Mouse (Mus musculus) retina, postnatal 7 days (tissue): Measurements from ENCODE around the gene Zfp11.
"Not testable (repeated sequence)": the region's sequence is repeated elsewhere in the genome, so short reads cannot be mapped to it uniquely, and the experiment has no call there.

ENCODE experiments used
- DNase-seq: peaks from one replicate; pipeline ENCODE4 v3.0.0-alpha.2; 2012; ENCODE audit warnings: low read depth, low spot score

Gene Zfp11

GRCm38 (mm10) chr5:129670036-129670458, at the start of gene Zfp11:
Gene Zfp11, minus strand, starts transcription at chr5:129670099.
- peak; percentile 77 for DNase-seq

- no peak for DNase-seq
These were observed 47.1 kb upstream of the Zfp11 start for GRCm38 (mm10) chr5:129717016-129717415.

DNA sequence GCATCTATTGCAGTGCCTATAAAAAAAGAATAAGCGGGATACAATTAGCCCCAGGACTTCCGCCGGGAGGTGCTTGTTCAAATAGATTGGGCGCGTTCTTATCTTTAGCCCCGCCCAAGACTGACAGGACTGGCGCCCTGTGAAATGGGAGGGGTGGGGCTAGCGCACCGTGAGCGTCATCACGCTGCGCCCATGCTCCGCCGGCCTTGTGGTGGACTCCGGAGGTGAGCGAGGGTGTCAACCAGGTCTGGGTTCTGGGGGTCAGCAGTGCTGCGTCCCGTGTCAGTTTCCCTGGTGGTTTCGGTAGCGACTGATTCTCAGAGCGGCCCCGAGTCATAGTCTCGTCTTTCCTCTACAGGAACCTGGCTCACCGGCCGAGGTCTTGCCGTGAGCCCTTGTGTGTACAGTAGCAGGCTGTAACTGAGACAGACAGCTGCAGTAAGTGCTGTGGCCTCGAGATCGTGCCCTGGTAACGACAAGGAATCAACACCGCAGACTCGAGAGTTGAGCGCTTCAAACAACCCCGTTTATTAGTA, 45.5 kb upstream of the Zfp11 start, which contains the start of gene Mrps17:
Mrps17 (plus strand) TSS at position 172 of the 536 bp plus-strand sequence.
- DNase-seq, result peak; percentile 83

DNA sequence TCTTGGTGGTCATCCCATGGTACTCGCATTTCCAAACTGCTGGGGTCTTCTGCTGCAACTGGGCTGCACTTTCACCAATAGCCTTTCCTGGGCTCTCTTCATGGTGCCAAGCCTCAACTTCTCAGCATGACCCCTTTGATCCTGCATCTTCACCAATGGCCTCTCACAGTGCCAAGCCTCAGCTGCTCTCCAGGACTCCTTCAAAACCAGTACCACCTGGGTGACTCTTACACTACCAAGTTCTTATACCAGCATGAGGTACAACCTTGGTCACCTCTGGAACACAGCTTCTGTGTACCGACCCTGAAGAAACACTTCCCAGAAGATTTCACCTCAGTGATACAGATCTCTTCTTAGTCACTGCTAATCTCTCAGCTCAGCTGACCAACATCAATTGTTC, 38.5 kb upstream of the Zfp11 start, which contains the start of gene Sept14:
Sept14 (minus strand) TSS at position 101 of the 400 bp plus-strand sequence.
- DNase-seq, result no peak

DNA sequence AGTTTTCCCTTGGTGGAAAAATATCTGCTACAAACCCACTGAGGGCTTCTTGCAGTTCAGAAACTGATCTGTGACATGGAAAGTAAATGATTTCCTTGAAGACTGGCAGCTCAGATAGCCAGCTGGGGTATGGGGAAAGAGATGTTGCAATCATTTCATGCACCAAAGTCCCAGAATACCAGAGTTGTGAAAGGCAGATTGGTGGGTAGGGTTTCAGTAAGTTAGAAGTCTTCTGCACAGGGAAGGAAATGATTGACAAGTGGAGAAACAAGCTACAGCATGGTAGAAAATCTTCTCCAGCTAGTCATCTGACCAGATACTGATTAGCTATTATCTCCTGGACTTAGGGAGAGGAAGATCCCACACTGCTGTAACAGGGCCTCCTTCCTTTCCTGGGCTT, 33.5 kb upstream of the Zfp11 start:
- no peak for DNase-seq

DNA sequence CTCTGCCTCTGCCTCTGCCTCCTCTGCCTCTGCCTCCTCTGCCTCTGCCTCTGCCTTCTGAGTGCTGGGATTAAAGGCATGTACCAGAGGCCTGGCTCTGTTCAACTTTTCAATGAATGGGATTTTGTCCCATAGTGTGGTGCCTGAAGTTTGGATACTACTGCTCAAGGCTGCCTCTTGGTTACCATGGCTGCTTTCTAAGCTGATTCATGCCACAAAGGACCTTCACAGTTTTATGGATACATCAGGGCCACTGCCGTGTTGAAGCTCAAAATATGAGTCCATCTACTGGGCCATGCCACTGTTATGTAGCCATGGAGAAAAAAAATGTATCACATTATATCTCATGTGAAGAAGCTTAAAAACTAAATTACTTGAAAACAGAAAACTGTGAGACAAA, 31.8 kb upstream of the Zfp11 start:
- DNase-seq, result no peak

- DNase-seq, result no peak
These were observed 30.6 kb upstream of the Zfp11 start for GRCm38 (mm10) chr5:129700506-129700905.

GRCm38 (mm10) chr5:129690528-129690927, 20.6 kb upstream of the Zfp11 start:
- no peak for DNase-seq

DNA sequence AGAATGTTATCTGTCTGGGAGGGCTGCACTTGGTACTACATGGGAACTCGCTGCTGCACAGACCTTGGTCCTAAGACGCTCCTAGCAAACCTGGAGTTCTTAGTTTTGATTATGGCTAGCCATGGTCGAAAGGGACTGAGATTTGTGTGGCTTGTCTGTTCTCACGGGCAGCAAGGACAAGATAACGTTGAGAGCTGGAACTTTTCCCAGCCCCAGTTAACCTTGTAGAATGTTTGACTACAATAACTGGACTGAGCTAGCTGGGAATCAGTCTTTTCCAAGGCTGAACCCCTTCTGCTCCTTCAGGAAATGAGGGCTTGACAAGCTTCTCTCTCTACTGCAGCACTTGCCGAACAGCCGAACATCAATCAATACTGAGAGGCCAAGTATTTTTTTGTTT, 17.7 kb upstream of the Zfp11 start:
- DNase-seq, result no peak

GRCm38 (mm10) chr5:129685141-129685540, 15.2 kb upstream of the Zfp11 start:
- not testable (repeated sequence) for DNase-seq

GRCm38 (mm10) chr5:129669453-129670035, 355 bp downstream of the Zfp11 start:
- no peak for DNase-seq

- DNase-seq, result no peak
These were observed 2.0 kb downstream of the Zfp11 start for GRCm38 (mm10) chr5:129667851-129668250.

GRCm38 (mm10) chr5:129666271-129666909, 3.5 kb downstream of the Zfp11 start:
- DNase-seq, result no peak

DNA sequence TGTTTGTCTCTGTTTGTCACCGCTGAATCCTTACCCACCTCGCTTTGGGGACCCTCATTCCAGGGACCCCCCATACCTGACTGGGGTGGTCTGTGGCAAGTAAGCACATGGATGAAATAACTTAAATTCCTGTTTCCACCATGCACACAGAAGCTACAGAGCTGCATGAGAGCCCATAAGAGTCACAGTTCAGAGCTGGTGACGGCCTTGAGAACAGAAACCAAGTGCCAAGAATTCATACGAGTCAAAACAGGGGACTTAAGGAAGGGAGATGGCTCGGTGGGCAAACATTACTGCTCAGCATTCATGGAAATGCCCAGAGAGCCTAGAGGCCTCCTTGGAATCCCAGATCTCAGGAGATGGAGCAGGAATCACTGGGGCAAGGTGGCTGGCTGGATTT, 5.8 kb downstream of the Zfp11 start:
- DNase-seq, result no peak

DNA sequence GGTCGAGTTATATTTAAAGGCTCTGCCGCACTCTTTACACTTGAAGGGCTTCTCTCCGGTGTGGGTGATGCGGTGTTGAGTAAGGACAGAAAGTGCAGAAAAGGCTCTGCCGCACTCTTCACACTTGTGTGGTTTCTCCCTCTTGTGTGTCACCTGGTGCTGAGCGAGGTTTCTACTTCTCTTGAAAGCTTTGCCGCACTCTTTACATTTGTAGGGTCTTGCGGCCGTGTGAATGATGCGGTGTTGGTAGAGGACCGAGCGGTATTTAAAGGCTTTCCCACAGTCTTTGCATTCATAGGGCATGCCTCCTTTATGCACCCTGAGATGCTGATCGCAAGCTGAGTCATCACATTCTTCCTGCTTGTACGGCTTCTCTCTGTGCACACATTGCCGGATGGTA, 12.0 kb downstream of the Zfp11 start:
- no peak for DNase-seq

DNA sequence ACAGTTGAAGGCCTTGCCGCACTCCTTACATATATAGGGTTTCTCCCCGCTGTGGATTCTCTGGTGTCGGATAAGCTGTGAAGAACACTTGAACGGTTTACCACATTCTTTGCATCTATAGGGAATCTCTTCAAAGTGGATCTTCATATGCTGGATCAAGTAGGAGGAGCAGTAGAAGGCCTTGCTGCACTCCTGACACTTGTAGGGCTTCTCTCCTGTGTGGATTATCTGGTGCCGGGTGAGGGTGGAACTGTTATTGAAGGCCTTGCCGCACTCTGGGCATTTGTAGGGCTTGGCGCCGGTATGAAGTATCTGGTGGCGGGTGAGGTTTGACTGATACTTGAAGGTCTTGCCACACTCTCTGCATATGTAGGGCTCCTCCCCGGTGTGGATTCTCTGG, 12.9 kb downstream of the Zfp11 start:
- no peak for DNase-seq

DNA sequence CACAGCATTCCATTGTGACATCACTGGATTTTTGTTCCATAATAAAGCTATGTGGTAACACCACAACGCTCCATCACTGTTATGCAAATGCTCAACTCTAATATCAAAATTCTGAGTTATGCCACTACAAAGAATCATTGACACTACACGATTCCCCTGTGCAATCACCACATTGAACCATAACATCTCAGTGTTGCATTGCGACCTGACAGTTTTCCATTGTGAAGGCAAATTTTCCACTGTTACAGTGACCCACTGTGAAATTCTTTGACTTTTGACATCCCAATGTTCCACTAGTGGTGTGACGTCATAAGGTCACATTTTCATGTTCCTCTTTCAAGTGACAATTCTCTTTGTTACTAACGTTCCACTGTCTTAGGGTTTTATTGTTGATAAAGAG, 19.0 kb downstream of the Zfp11 start:
- no peak for DNase-seq

DNA sequence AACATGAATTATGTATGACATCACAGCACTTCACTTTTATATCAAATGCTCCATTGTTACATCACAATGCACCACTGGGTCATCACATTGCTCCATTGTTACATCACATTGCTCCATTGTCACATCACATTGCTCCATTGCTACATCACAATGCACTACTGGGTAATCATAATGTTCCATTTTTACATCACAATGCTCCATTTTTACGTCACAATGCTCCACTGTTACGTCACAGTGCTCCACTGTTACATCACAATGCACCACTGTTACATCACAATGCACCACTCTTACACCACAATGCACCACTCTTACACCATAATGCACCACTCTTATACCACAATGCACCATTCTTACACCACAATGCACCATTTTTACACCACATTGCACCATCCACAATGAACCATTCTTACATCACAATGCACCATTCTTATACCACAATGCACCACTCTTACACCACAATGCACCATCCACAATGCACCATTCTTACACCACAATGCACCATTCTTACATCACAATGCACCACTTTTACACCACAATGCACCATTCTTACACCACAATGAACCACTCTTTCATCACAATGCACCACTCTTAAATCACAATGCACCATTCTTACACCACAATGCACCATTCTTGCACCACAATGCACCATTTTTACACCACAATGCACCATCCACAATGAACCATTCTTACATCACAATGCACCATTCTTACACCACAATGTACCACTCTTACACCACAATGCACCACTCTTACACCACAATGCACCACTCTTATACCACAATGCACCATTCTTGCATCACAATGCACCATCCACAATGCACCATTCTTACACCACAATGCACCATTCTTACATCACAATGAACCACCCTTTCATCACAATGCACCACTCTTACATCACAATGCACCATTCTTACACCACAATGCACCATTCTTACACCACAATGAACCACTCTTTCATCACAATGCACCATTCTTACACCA, 37.3 kb downstream of the Zfp11 start:
- DNase-seq, result not testable (repeated sequence)

GRCm38 (mm10) chr5:129626586-129626985, 43.3 kb downstream of the Zfp11 start:
- DNase-seq, result not testable (repeated sequence)

- DNase-seq, result no peak
These were observed 43.8 kb downstream of the Zfp11 start for GRCm38 (mm10) chr5:129626099-129626498.

- no peak for DNase-seq
These were observed 48.5 kb downstream of the Zfp11 start for GRCm38 (mm10) chr5:129621361-129621760.

GRCm38 (mm10) chr5:129620600-129620999, 49.3 kb downstream of the Zfp11 start:
- not testable (repeated sequence) for DNase-seq
